Mouse (Mus musculus) heart, adult 2 months (tissue): ENCODE data around the gene Rpl6.

Experiments used
- CTCF ChIP-seq: fragments of 200-600 bp; IDR thresholded peaks from 2 replicates; pipeline ENCODE4 v1.8.1; 2022; ENCODE audit warnings: antibody characterized with exemption, mild to moderate bottlenecking, moderate library complexity
- POLR2A ChIP-seq: fragments of 200-500 bp; IDR thresholded peaks from 2 replicates; pipeline ENCODE4 v1.6.1; 2011; ENCODE audit warnings: mild to moderate bottlenecking, low read depth, low read length, control low read depth; ENCODE audit not compliant: insufficient read depth

DNA sequence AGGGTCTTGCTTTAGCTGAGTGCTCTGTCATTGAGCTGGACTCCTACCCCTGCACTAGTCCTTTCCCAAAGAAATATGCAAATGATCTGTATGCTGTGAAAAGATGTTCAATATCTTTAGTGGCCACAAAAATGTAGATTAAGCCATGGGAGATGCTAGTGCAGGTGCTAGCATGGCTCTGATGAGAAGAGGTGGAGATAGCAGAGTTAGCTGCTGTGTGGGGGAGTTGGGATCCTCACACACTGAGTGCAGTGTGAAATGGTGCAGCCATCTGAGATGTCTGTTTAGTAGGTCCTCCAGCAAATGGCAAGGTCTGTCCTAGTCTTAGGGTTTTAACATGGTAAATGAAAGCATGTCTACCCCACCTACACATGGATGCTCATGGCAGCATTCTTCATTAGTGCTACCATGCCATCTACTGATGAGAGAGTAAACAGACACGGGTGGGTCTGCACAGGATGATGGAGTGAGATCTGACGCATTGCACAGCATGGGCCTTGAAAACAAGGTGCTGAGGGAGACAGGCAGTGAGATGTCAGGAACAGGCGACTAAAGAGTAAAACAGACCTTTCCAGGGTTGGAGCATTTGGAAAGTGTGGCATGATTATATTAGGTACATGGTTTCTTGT, 44.6 kb downstream of the Rpl6 start:
- no peak for TF ChIP-seq CTCF
- no peak for TF ChIP-seq POLR2A
